Mouse (Mus musculus): Measurements from ENCODE around the gene Olfr1082.
"Not testable (repeated sequence)": the region's sequence is repeated elsewhere in the genome, so short reads cannot be mapped to it uniquely, and the experiment has no call there.

The Olfr1082 gene

DNA sequence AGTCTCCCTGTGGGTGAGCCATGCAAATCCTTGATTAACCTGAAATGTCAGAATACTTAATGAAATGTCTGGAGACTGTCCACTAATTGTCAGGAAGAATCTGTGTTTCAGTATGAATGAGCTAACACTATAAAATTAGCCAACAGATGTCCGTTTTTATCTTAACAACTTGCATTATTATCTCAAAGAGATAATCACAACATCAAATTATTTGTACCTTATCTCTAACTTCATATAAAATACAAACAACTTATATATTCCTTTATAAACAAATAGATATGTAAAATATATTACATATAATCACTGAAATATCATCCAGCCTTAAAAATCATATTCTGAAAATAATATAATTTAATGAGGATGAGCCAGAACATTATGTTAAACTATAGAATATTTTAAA lies at the start of gene Olfr1082:
Gene Olfr1082 (minus strand): TSS at position 101 of the 400 bp plus-strand sequence.
- not testable (repeated sequence) for DNase-seq (ENCODE audit: low spot score in 2 of 2)

DNA sequence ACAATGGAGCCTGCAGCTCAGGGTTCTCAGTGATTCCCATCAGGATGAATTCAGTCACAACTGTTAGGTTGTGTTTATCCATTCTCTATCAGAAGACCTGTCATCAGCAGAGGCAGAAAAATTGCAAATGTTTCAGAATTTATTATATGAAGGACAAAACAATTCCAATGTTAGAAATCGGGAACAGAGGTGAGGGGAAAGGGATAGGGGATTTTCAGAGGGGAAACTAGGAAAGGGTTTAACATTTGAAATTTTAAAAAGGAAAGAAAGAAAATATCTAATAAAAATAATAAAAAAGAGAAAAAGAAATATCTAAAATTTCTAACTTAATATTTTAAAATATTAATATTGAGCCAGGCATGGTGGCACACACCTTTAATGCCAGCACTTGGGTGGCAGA lies 40.9 kb upstream of the Olfr1082 start, which contains the start of gene Olfr1084:
Gene Olfr1084 (minus strand): TSS at position 101 of the 400 bp plus-strand sequence.
- DNase-seq (ENCODE audit: low spot score in 2 of 2), result not testable (repeated sequence)

GRCm38 (mm10) chr2:86558135-86558534 lies 40.6 kb downstream of the Olfr1082 start, which contains the start of gene Olfr1080:
Gene Olfr1080, minus strand, starts transcription at chr2:86558235.
- not testable (repeated sequence) for DNase-seq (ENCODE audit: low spot score in 2 of 2)

All from heart, adult 9 months (tissue).